ENCODE assay signal across 8 mouse cellular contexts in genomic region chr16:4541501-4542198, GRCm38 (mm10). TPM values are rescaled to one million over a fixed set of nuclear protein-coding genes. Genes with fewer than 3 reads are reported as not detected.
DNase-seq lines count a peak whose midpoint lies in the region; ATAC-seq and TF ChIP-seq lines count a peak whose summit lies in the region.

Gene Srl (minus strand): TSS chr16:4541816.

- peak; percentile 99 for DNase-seq in A20 (ENCODE audit: low read depth, low spot score)
- DNase-seq in heart, adult 9 months (ENCODE audit: low spot score in 2 of 2): peak; percentile 100
- DNase-seq in monocyte, adult 2 months (ENCODE audit: low read depth in 1 of 2, low spot score in 2 of 2): peak; percentile 92 to 97
- DNase-seq in spleen, postnatal 36 days (ENCODE audit: low spot score in 2 of 2): peak; percentile 95 to 97

- peak; percentile 98 for ATAC-seq in kidney, embryonic 14.5 days (ENCODE audit: low FRiP score, low TSS enrichment)
- ATAC-seq in limb, embryonic 15.5 days (ENCODE audit: insufficient number of reproducible peaks, low FRiP score, low TSS enrichment, low read depth): peak; percentile 97

- 1% methylated on average over 43 of the region's 43 CpGs for WGBS in kidney, embryonic 14.5 days
- WGBS in limb, embryonic 15.5 days: 2% methylated on average over 43 of the region's 43 CpGs

- H3K4me1 ChIP-seq in bone marrow macrophage, adult 2 months (ENCODE audit: control insufficient read depth, insufficient read depth, low read length): peaks cover 25% of the 10 kb centered on the region
- peaks cover 4% of the 10 kb centered on the region; the same call in 1 of the 2 replicates for H3K4me1 ChIP-seq in embryonic fibroblast, embryonic 13.5 days (ENCODE audit: control insufficient read depth, insufficient read depth, low read length)
- no peaks in the 10 kb centered on the region for H3K4me1 ChIP-seq in kidney, embryonic 14.5 days (ENCODE audit: control insufficient read depth, insufficient read depth, low read length)
- H3K4me1 ChIP-seq in limb, embryonic 15.5 days: peaks cover 5% of the 10 kb centered on the region; the same call in 1 of the 2 replicates

- TF ChIP-seq CTCF in bone marrow macrophage, adult 2 months (IDR thresholded peaks at IDR 0.05; ENCODE audit: low read depth, low read length): peak; percentile 65
- peak; percentile 81; the same call in 1 of the 2 replicates for TF ChIP-seq CTCF in embryonic fibroblast, embryonic 13.5 days (IDR thresholded peaks at IDR 0.05; ENCODE audit: borderline replicate concordance, insufficient read depth, low read length)

- peak within 1 kb of the TSS; percentile 9 for H3K27ac ChIP-seq in bone marrow macrophage, adult 2 months (ENCODE audit: insufficient read depth, low read depth, low read length)
- no peak within 1 kb of the TSS for H3K27ac ChIP-seq in embryonic fibroblast, embryonic 13.5 days (ENCODE audit: insufficient read depth, low read length)
- 0 out of 2 replicates have a peak within 1 kb of the TSS, but pooled peaks have one; percentile 24 for H3K27ac ChIP-seq in kidney, embryonic 14.5 days (ENCODE audit: low read depth, low read length)
- peak within 1 kb of the TSS; percentile 77 for H3K27ac ChIP-seq in limb, embryonic 15.5 days

- H3K36me3 ChIP-seq in kidney, embryonic 14.5 days (ENCODE audit: control insufficient read depth, insufficient read depth, low read length): peaks cover 20% of the 10 kb centered on the region
- H3K36me3 ChIP-seq in limb, embryonic 15.5 days: peaks cover 22% of the 10 kb centered on the region

- H3K9ac ChIP-seq in kidney, embryonic 14.5 days (ENCODE audit: low read depth, low read length): peak within 1 kb of the TSS; percentile 64
- no peak within 1 kb of the TSS for H3K9ac ChIP-seq in limb, embryonic 15.5 days

- H3K4me2 ChIP-seq in kidney, embryonic 14.5 days (replicated peaks; ENCODE audit: low read depth, low read length): peak within 1 kb of the TSS; percentile 55
- peak within 1 kb of the TSS; percentile 45 for H3K4me2 ChIP-seq in limb, embryonic 15.5 days

- peak within 1 kb of the TSS; percentile 63 for H3K4me3 ChIP-seq in bone marrow macrophage, adult 2 months (ENCODE audit: insufficient read depth, low read length)
- H3K4me3 ChIP-seq in embryonic fibroblast, embryonic 13.5 days (ENCODE audit: insufficient read depth, low read length): peak within 1 kb of the TSS; percentile 53
- peak within 1 kb of the TSS; percentile 50 for H3K4me3 ChIP-seq in kidney, embryonic 14.5 days (ENCODE audit: low read length)
- H3K4me3 ChIP-seq in limb, embryonic 15.5 days: peak within 1 kb of the TSS; percentile 51

- H3K9me3 ChIP-seq in kidney, embryonic 14.5 days (ENCODE audit: control insufficient read depth, low read length): no peaks in the 10 kb centered on the region
- H3K9me3 ChIP-seq in limb, embryonic 15.5 days: no peaks in the 10 kb centered on the region

- H3K27me3 ChIP-seq in kidney, embryonic 14.5 days (ENCODE audit: control insufficient read depth, insufficient read depth, low read length): no peaks in the 10 kb centered on the region
- no peaks in the 10 kb centered on the region for H3K27me3 ChIP-seq in limb, embryonic 15.5 days

- no peak for TF ChIP-seq POLR2A in bone marrow macrophage, adult 2 months (IDR thresholded peaks at IDR 0.05; ENCODE audit: borderline replicate concordance, low read depth, low read length)
- peak; percentile 96 for TF ChIP-seq POLR2A in embryonic fibroblast, embryonic 13.5 days (IDR thresholded peaks at IDR 0.05; ENCODE audit: low read depth, low read length)

RNA-seq across cellular contexts. Expression of gene Srl, which starts in this region (rescaled TPM):
- 1.6 and 3.8 TPM in 2 replicates for polyA plus RNA-seq in bone marrow macrophage, adult 2 months (2012; ENCODE audit: insufficient read depth, insufficient read length, missing spikeins)
- polyA plus RNA-seq in embryonic fibroblast, embryonic 13.5 days (2011; ENCODE audit: insufficient read length, low read depth, missing spikeins): 3.9 and 5.9 TPM in 2 replicates
- polyA plus RNA-seq in kidney, embryonic 14.5 days (2014; fragmentation: Nextera tagmentation; extraction: Ambion mirVana): 7.7 and 21.1 TPM in 2 replicates
- polyA plus RNA-seq in limb, embryonic 15.5 days (2015; fragmentation: Nextera tagmentation; extraction: Ambion mirVana): 36.8 and 81.2 TPM in 2 replicates
